Comparison of ENCODE assay signal across 7 mouse cellular contexts in genomic region chr11:117963091-117963793, GRCm38 (mm10). TPM values are rescaled to one million over a fixed set of nuclear protein-coding genes. Genes with fewer than 3 reads are reported as not detected.
A peak's percentile ranks its signal among the peaks of the same experiment; 100 is the strongest.
DNase-seq lines count a peak whose midpoint lies in the region; ATAC-seq and TF ChIP-seq lines count a peak whose summit lies in the region.

No protein-coding gene starts in this region.

- H3K9me3 ChIP-seq in embryonic facial prominence, embryonic 12.5 days, result no peaks in the 10 kb centered on the region
- H3K9me3 ChIP-seq in limb, embryonic 13.5 days, result no peaks in the 10 kb centered on the region
- H3K9me3 ChIP-seq in midbrain, embryonic 16.5 days (replicated peaks; ENCODE audit: control insufficient read depth, low read length, poor library complexity, severe bottlenecking), result no peaks in the 10 kb centered on the region

- peak; percentile 100 for DNase-seq in adrenal gland, postnatal 25 days
- DNase-seq in heart, adult 2 months, result peak; percentile 99 to 100
- peak; percentile 99 for DNase-seq in kidney, adult 8-10 months
- peak; percentile 80 to 91 for DNase-seq in spleen, postnatal 10 days (ENCODE audit: low spot score in 2 of 2)

- peaks cover 19% of the 10 kb centered on the region for H3K27me3 ChIP-seq in embryonic facial prominence, embryonic 12.5 days
- H3K27me3 ChIP-seq in heart, adult 2 months (ENCODE audit: control insufficient read depth, insufficient read depth, low read length), result no peaks in the 10 kb centered on the region
- peaks cover 17% of the 10 kb centered on the region for H3K27me3 ChIP-seq in limb, embryonic 13.5 days
- H3K27me3 ChIP-seq in midbrain, embryonic 16.5 days (ENCODE audit: control insufficient read depth, insufficient read depth, low read depth, low read length), result peaks cover 6% of the 10 kb centered on the region

- no peaks in the 10 kb centered on the region for H3K36me3 ChIP-seq in embryonic facial prominence, embryonic 12.5 days
- no peaks in the 10 kb centered on the region for H3K36me3 ChIP-seq in heart, adult 2 months (ENCODE audit: control insufficient read depth, insufficient read depth, low read length)
- peaks cover 14% of the 10 kb centered on the region for H3K36me3 ChIP-seq in limb, embryonic 13.5 days
- H3K36me3 ChIP-seq in midbrain, embryonic 16.5 days (ENCODE audit: control insufficient read depth, insufficient read depth, low read length), result no peaks in the 10 kb centered on the region

- TF ChIP-seq EP300 in heart, adult 2 months (IDR thresholded peaks at IDR 0.05; ENCODE audit: insufficient read depth, low read depth, low read length), result peak; percentile 93

- peak overlapping the region; percentile 46 for H3K9ac ChIP-seq in embryonic facial prominence, embryonic 12.5 days
- peak overlapping the region; percentile 68 for H3K9ac ChIP-seq in heart, adult 2 months (ENCODE audit: low read depth, low read length)
- peak overlapping the region; percentile 62 for H3K9ac ChIP-seq in limb, embryonic 13.5 days
- peak overlapping the region; percentile 57 for H3K9ac ChIP-seq in midbrain, embryonic 16.5 days (ENCODE audit: low read depth, low read length)

- ATAC-seq in embryonic facial prominence, embryonic 12.5 days (ENCODE audit: insufficient number of reproducible peaks, insufficient read depth, low FRiP score, low TSS enrichment), result peak; percentile 82
- ATAC-seq in limb, embryonic 13.5 days (ENCODE audit: low FRiP score, low read depth), result peak; percentile 92
- ATAC-seq in midbrain, embryonic 16.5 days, result peak; percentile 90

- peak; percentile 83 for TF ChIP-seq POLR2A in heart, adult 2 months (IDR thresholded peaks at IDR 0.05; ENCODE audit: insufficient read depth, low read depth, low read length)

- peak overlapping the region; percentile 77 for H3K4me2 ChIP-seq in embryonic facial prominence, embryonic 12.5 days (replicated peaks)
- peak overlapping the region; percentile 81 for H3K4me2 ChIP-seq in limb, embryonic 13.5 days (replicated peaks)
- H3K4me2 ChIP-seq in midbrain, embryonic 16.5 days (ENCODE audit: low read length), result peak overlapping the region; percentile 81

- H3K4me1 ChIP-seq in embryonic facial prominence, embryonic 12.5 days, result peaks cover 63% of the 10 kb centered on the region
- peaks cover 32% of the 10 kb centered on the region for H3K4me1 ChIP-seq in heart, adult 2 months (ENCODE audit: control insufficient read depth, insufficient read depth, low read length)
- H3K4me1 ChIP-seq in limb, embryonic 13.5 days, result peaks cover 71% of the 10 kb centered on the region
- peaks cover 44% of the 10 kb centered on the region for H3K4me1 ChIP-seq in midbrain, embryonic 16.5 days (ENCODE audit: control insufficient read depth, insufficient read depth, low read length)

- peak overlapping the region; percentile 93 for H3K27ac ChIP-seq in embryonic facial prominence, embryonic 12.5 days
- H3K27ac ChIP-seq in heart, adult 2 months, result peak overlapping the region; percentile 89
- peak overlapping the region; percentile 96 for H3K27ac ChIP-seq in limb, embryonic 13.5 days
- H3K27ac ChIP-seq in midbrain, embryonic 16.5 days (ENCODE audit: low read length), result peak overlapping the region; percentile 64

- no peaks in the 10 kb centered on the region for H3K79me2 ChIP-seq in heart, adult 2 months (replicated peaks; ENCODE audit: control insufficient read depth, insufficient read depth, low read length)

- intact Hi-C loops in heart, adult 2 months (cut with DNase I), result loop anchor here (2.0 to 5.0 kb wide), 2 partner anchors 30 to 139 kb away; no protein-coding TSS in a partner anchor

- H3K4me3 ChIP-seq in embryonic facial prominence, embryonic 12.5 days, result peak overlapping the region; percentile 34
- peak overlapping the region; percentile 49 for H3K4me3 ChIP-seq in heart, adult 2 months
- peak overlapping the region; percentile 36 for H3K4me3 ChIP-seq in limb, embryonic 13.5 days
- peak overlapping the region; percentile 41 for H3K4me3 ChIP-seq in midbrain, embryonic 16.5 days (ENCODE audit: low read depth, low read length)

- under 1% methylated on average over 40 of the region's 40 CpGs for WGBS in embryonic facial prominence, embryonic 12.5 days
- under 1% methylated on average over 40 of the region's 40 CpGs for WGBS in heart, adult 2 months
- WGBS in limb, embryonic 13.5 days, result 0% methylated on average over 40 of the region's 40 CpGs
- under 1% methylated on average over 40 of the region's 40 CpGs for WGBS in midbrain, embryonic 16.5 days

- TF ChIP-seq CTCF in heart, adult 2 months (IDR thresholded peaks at IDR 0.05), result peak; percentile 49

RNA-seq across cellular contexts. Expression of gene Socs3, which starts 6.6 kb away (rescaled TPM):
- total RNA-seq in adrenal gland, postnatal 25 days (2021), result 8.8 and 9.0 TPM in 2 replicates
- 18.4 and 19.3 TPM in 2 replicates for polyA plus RNA-seq in embryonic facial prominence, embryonic 12.5 days (2016; fragmentation: Nextera tagmentation; extraction: Ambion mirVana)
- total RNA-seq in heart, adult 2 months (2021), result 1 to 10 TPM; 2.8 to 4.5 TPM
- 3.7 and 4.4 TPM in 2 replicates for polyA plus RNA-seq in heart, adult 2 months (2012; rRNA removed)
- 15.6 and 15.8 TPM in 2 replicates for polyA plus RNA-seq in limb, embryonic 13.5 days (2015; fragmentation: Nextera tagmentation; extraction: Ambion mirVana)
- 5.9 and 7.2 TPM in 2 replicates for polyA plus RNA-seq in midbrain, embryonic 16.5 days (2015; fragmentation: Nextera tagmentation; extraction: Ambion mirVana)

RNA-seq across cellular contexts. Expression of gene Pgs1, which starts 22.9 kb away (rescaled TPM):
- 58.9 and 60.0 TPM in 2 replicates for total RNA-seq in adrenal gland, postnatal 25 days (2021)
- 43.0 and 46.2 TPM in 2 replicates for polyA plus RNA-seq in embryonic facial prominence, embryonic 12.5 days (2016; fragmentation: Nextera tagmentation; extraction: Ambion mirVana)
- total RNA-seq in heart, adult 2 months (2021), result 10 to 100 TPM; 17.9 to 18.1 TPM
- polyA plus RNA-seq in heart, adult 2 months (2012; rRNA removed), result 21.8 and 26.5 TPM in 2 replicates
- polyA plus RNA-seq in limb, embryonic 13.5 days (2015; fragmentation: Nextera tagmentation; extraction: Ambion mirVana), result 34.4 and 35.7 TPM in 2 replicates
- 61.2 and 62.1 TPM in 2 replicates for polyA plus RNA-seq in midbrain, embryonic 16.5 days (2015; fragmentation: Nextera tagmentation; extraction: Ambion mirVana)

Comparison
In these comparisons a context has a peak if more than half of its experiments do, and no peak if none do; other contexts are left out.
1. Peak in every context shown above with its lines: DNase-seq, ATAC-seq, H3K4me3 ChIP-seq and H3K27ac ChIP-seq.